Mouse (Mus musculus) neural tube, embryonic 13.5 days (tissue): Measurements from ENCODE around the gene Adgrl3. TPM values are rescaled to one million over a fixed set of nuclear protein-coding genes. Genes with fewer than 3 reads are reported as not detected.
"Not testable (repeated sequence)": the region's sequence is repeated elsewhere in the genome, so short reads cannot be mapped to it uniquely, and the experiment has no call there.

Experiments used
- ATAC-seq: fragments of 200-750 bp; cut with Nextera tagmentation; 2 replicates; pipeline ENCODE4 v1.8.0; 2017; ENCODE audit warnings: low read depth, mild to moderate bottlenecking, moderate TSS enrichment, moderate library complexity
- H3K27ac ChIP-seq: fragments of 300-500 bp; sonication (generic); replicated peaks from 2 replicates; pipeline ENCODE4 v1.5.1; 2015; ENCODE audit warnings: moderate library complexity, mild to moderate bottlenecking, inconsistent platforms
- H3K27me3 ChIP-seq: fragments of 300-500 bp; sonication (generic); 2 replicates; pipeline ENCODE4 v1.6.1; 2015; ENCODE audit warnings: mild to moderate bottlenecking, inconsistent platforms
- H3K36me3 ChIP-seq: fragments of 300-500 bp; sonication (generic); 2 replicates; pipeline ENCODE4 v1.6.1; 2015; ENCODE audit warnings: mild to moderate bottlenecking, inconsistent platforms
- H3K4me1 ChIP-seq: fragments of 300-500 bp; sonication (generic); replicated peaks from 2 replicates; pipeline ENCODE4 v1.6.1; 2015; ENCODE audit warnings: inconsistent platforms
- H3K4me2 ChIP-seq: fragments of 300-500 bp; sonication (generic); 2 replicates; pipeline ENCODE4 v1.6.1; 2015; ENCODE audit warnings: inconsistent platforms, mild to moderate bottlenecking, moderate library complexity
- H3K4me3 ChIP-seq: fragments of 300-500 bp; sonication (generic); 2 replicates; pipeline ENCODE4 v1.5.1; 2015; ENCODE audit warnings: mild to moderate bottlenecking, inconsistent platforms
- H3K9ac ChIP-seq: fragments of 300-500 bp; sonication (generic); 2 replicates; pipeline ENCODE4 v1.6.1; 2015; ENCODE audit warnings: moderate library complexity, mild to moderate bottlenecking, inconsistent platforms
- H3K9me3 ChIP-seq: fragments of 300-500 bp; sonication (generic); 2 replicates; pipeline ENCODE4 v1.6.1; 2016; ENCODE audit warnings: inconsistent platforms
- WGBS: fragments of 180-500 bp; shearing (Covaris S2); methylation state at CpG from one replicate; pipeline ENCODE4 v1.1.7; 2015; 5-methylcytosine and 5-hydroxymethylcytosine counted together
- polyA plus RNA-seq: library from polyadenylated mRNA; unstranded; fragments of >200 nt; fragmentation: Nextera tagmentation; extraction: Ambion mirVana; gene quantifications from 2 replicates; pipeline ENCODE4 v1.2.1, GENCODE M21; 2015

The Adgrl3 gene
- polyA plus RNA-seq, 1 experiment from 2014 or later: 47.4 TPM

GRCm38 (mm10) chr5:81531639-81532038 is 511.7 kb downstream of the Adgrl3 start:
- 89% methylated on average over 4 of the region's 4 CpGs for WGBS
- ATAC-seq: no peak
- H3K9ac ChIP-seq: no peak overlapping the region
- no peaks in the 10 kb centered on the region for H3K4me1 ChIP-seq
- H3K4me3 ChIP-seq: no peak overlapping the region
- no peaks in the 10 kb centered on the region for H3K9me3 ChIP-seq
- H3K27ac ChIP-seq: no peak overlapping the region
- no peaks in the 10 kb centered on the region for H3K36me3 ChIP-seq
- no peak overlapping the region for H3K4me2 ChIP-seq
- H3K27me3 ChIP-seq: no peaks in the 10 kb centered on the region

- ATAC-seq: no peak
- no peak overlapping the region for H3K27ac ChIP-seq
- no peak overlapping the region for H3K9ac ChIP-seq
- no peak overlapping the region for H3K4me2 ChIP-seq
- H3K36me3 ChIP-seq: no peaks in the 10 kb centered on the region
- no peaks in the 10 kb centered on the region for H3K9me3 ChIP-seq
- no peaks in the 10 kb centered on the region for H3K27me3 ChIP-seq
- no peak overlapping the region for H3K4me3 ChIP-seq
- no peaks in the 10 kb centered on the region for H3K4me1 ChIP-seq
Observed at GRCm38 (mm10) chr5:81550211-81550610, 530.3 kb downstream of the Adgrl3 start.

- 68% methylated on average over 2 of the region's 2 CpGs for WGBS
Observed at GRCm38 (mm10) chr5:81555149-81555548, 535.2 kb downstream of the Adgrl3 start.

GRCm38 (mm10) chr5:81556008-81556407 is 536.1 kb downstream of the Adgrl3 start:
- no peak overlapping the region for H3K27ac ChIP-seq
- no peaks in the 10 kb centered on the region for H3K27me3 ChIP-seq
- H3K4me1 ChIP-seq: 0 out of 2 replicates have a peak, but pooled peaks cover 3% of the 10 kb centered on the region
- no peak overlapping the region for H3K4me2 ChIP-seq
- WGBS: 75% methylated on average over 8 of the region's 8 CpGs
- no peak for ATAC-seq
- no peaks in the 10 kb centered on the region for H3K9me3 ChIP-seq
- H3K36me3 ChIP-seq: no peaks in the 10 kb centered on the region
- H3K4me3 ChIP-seq: no peak overlapping the region
- no peak overlapping the region for H3K9ac ChIP-seq

More at GRCm38 (mm10) chr5:81555149-81555548, 535.2 kb downstream of the Adgrl3 start:
- not testable (repeated sequence) for H3K9ac ChIP-seq, H3K4me3 ChIP-seq, H3K36me3 ChIP-seq, H3K4me2 ChIP-seq, H3K27ac ChIP-seq, H3K27me3 ChIP-seq, ATAC-seq, H3K9me3 ChIP-seq, H3K4me1 ChIP-seq

- H3K4me1 ChIP-seq: 0 out of 2 replicates have a peak, but pooled peaks cover 3% of the 10 kb centered on the region
- H3K36me3 ChIP-seq: no peaks in the 10 kb centered on the region
- peak; percentile 81 for ATAC-seq
- no peak overlapping the region for H3K27ac ChIP-seq
- H3K9ac ChIP-seq: no peak overlapping the region
- WGBS: 55% methylated on average over 6 of the region's 6 CpGs
- H3K4me3 ChIP-seq: no peak overlapping the region
- H3K27me3 ChIP-seq: no peaks in the 10 kb centered on the region
- no peaks in the 10 kb centered on the region for H3K9me3 ChIP-seq
- H3K4me2 ChIP-seq: no peak overlapping the region
Observed at GRCm38 (mm10) chr5:81558965-81559364, 539.0 kb downstream of the Adgrl3 start.

- no peaks in the 10 kb centered on the region for H3K9me3 ChIP-seq
- H3K36me3 ChIP-seq: no peaks in the 10 kb centered on the region
- no peak overlapping the region for H3K4me3 ChIP-seq
- no peak overlapping the region for H3K9ac ChIP-seq
- no peaks in the 10 kb centered on the region for H3K27me3 ChIP-seq
- 68% methylated on average over 1 of the region's 1 CpGs for WGBS
- no peaks in the 10 kb centered on the region for H3K4me1 ChIP-seq
- no peak overlapping the region for H3K4me2 ChIP-seq
- no peak for ATAC-seq
- no peak overlapping the region for H3K27ac ChIP-seq
Observed at GRCm38 (mm10) chr5:81564294-81564693, 544.4 kb downstream of the Adgrl3 start.

- H3K4me1 ChIP-seq: no peaks in the 10 kb centered on the region
- 88% methylated on average over 1 of the region's 1 CpGs for WGBS
- H3K4me2 ChIP-seq: no peak overlapping the region
- ATAC-seq: no peak
- no peak overlapping the region for H3K27ac ChIP-seq
- H3K9ac ChIP-seq: no peak overlapping the region
- no peak overlapping the region for H3K4me3 ChIP-seq
- no peaks in the 10 kb centered on the region for H3K27me3 ChIP-seq
- no peaks in the 10 kb centered on the region for H3K9me3 ChIP-seq
- no peaks in the 10 kb centered on the region for H3K36me3 ChIP-seq
Observed at GRCm38 (mm10) chr5:81566577-81566976, 546.6 kb downstream of the Adgrl3 start.

GRCm38 (mm10) chr5:81568743-81569142 is 548.8 kb downstream of the Adgrl3 start:
- WGBS: 92% methylated on average over 1 of the region's 1 CpGs
- no peak overlapping the region for H3K27ac ChIP-seq

GRCm38 (mm10) chr5:81582886-81583285 is 562.9 kb downstream of the Adgrl3 start:
- H3K27me3 ChIP-seq: no peaks in the 10 kb centered on the region
- WGBS: 76% methylated on average over 5 of the region's 5 CpGs

More at GRCm38 (mm10) chr5:81568743-81569142, 548.8 kb downstream of the Adgrl3 start:
- no peaks in the 10 kb centered on the region for H3K9me3 ChIP-seq
- ATAC-seq: no peak
- H3K4me3 ChIP-seq: no peak overlapping the region
- H3K4me2 ChIP-seq: no peak overlapping the region
- H3K4me1 ChIP-seq: no peaks in the 10 kb centered on the region
- H3K27me3 ChIP-seq: no peaks in the 10 kb centered on the region
- H3K9ac ChIP-seq: no peak overlapping the region
- H3K36me3 ChIP-seq: no peaks in the 10 kb centered on the region

GRCm38 (mm10) chr5:81583425-81583824 is 563.5 kb downstream of the Adgrl3 start:
- Histone ChIP-seq H3K4me1 (peaks cover 13% of the 10 kb centered on the region; the same call in 1 of the 2 replicates), H3K27me3 (no peaks in the 10 kb centered on the region), H3K27ac (no peak overlapping the region), H3K36me3 (no peaks in the 10 kb centered on the region), H3K4me2 (no peak overlapping the region), H3K9ac (no peak overlapping the region), H3K9me3 (no peaks in the 10 kb centered on the region), H3K4me3 (no peak overlapping the region)
- WGBS: 38% methylated on average over 3 of the region's 3 CpGs
- no peak for ATAC-seq

More at GRCm38 (mm10) chr5:81582886-81583285, 562.9 kb downstream of the Adgrl3 start:
- no peak overlapping the region for H3K27ac ChIP-seq
- H3K4me1 ChIP-seq: peaks cover 13% of the 10 kb centered on the region; the same call in 1 of the 2 replicates
- H3K4me2 ChIP-seq: no peak overlapping the region
- no peak overlapping the region for H3K9ac ChIP-seq
- H3K9me3 ChIP-seq: no peaks in the 10 kb centered on the region
- no peaks in the 10 kb centered on the region for H3K36me3 ChIP-seq
- no peak for ATAC-seq
- no peak overlapping the region for H3K4me3 ChIP-seq

GRCm38 (mm10) chr5:81584945-81585344 is 565.0 kb downstream of the Adgrl3 start:
- 79% methylated on average over 3 of the region's 3 CpGs for WGBS
- H3K4me3 ChIP-seq: no peak overlapping the region
- no peaks in the 10 kb centered on the region for H3K36me3 ChIP-seq
- H3K9me3 ChIP-seq: no peaks in the 10 kb centered on the region
- H3K27me3 ChIP-seq: no peaks in the 10 kb centered on the region
- H3K4me1 ChIP-seq: peaks cover 13% of the 10 kb centered on the region; the same call in 1 of the 2 replicates
- H3K4me2 ChIP-seq: no peak overlapping the region
- H3K27ac ChIP-seq: no peak overlapping the region
- no peak overlapping the region for H3K9ac ChIP-seq
- no peak for ATAC-seq

GRCm38 (mm10) chr5:81590005-81590694 is 570.2 kb downstream of the Adgrl3 start:
- 78% methylated on average over 14 of the region's 14 CpGs for WGBS
- H3K27ac ChIP-seq: no peak overlapping the region
- no peak for ATAC-seq

GRCm38 (mm10) chr5:81591481-81591880 is 571.5 kb downstream of the Adgrl3 start:
- Histone ChIP-seq H3K9ac (no peak overlapping the region), H3K27me3 (no peaks in the 10 kb centered on the region), H3K27ac (no peak overlapping the region), H3K4me1 (no peaks in the 10 kb centered on the region), H3K9me3 (no peaks in the 10 kb centered on the region), H3K36me3 (no peaks in the 10 kb centered on the region), H3K4me3 (no peak overlapping the region), H3K4me2 (no peak overlapping the region)
- no peak for ATAC-seq
- 54% methylated on average over 3 of the region's 3 CpGs for WGBS

More at GRCm38 (mm10) chr5:81590005-81590694, 570.2 kb downstream of the Adgrl3 start:
- no peaks in the 10 kb centered on the region for H3K4me1 ChIP-seq
- H3K36me3 ChIP-seq: no peaks in the 10 kb centered on the region
- H3K27me3 ChIP-seq: no peaks in the 10 kb centered on the region
- H3K4me3 ChIP-seq: no peak overlapping the region
- H3K9me3 ChIP-seq: no peaks in the 10 kb centered on the region
- H3K9ac ChIP-seq: no peak overlapping the region
- no peak overlapping the region for H3K4me2 ChIP-seq
